Mouse (Mus musculus) urinary bladder, postnatal 25 days (tissue): ENCODE results near the gene Tubg2.

Experiments used
- DNase-seq: peaks from one replicate; pipeline ENCODE4 v3.0.0; 2022; ENCODE audit warnings: low spot score

Tubg2 gene

GRCm38 (mm10) chr11:101196175-101196574 lies 40.5 kb downstream of the Tubg2 start:
- DNase-seq, result no peak

DNA sequence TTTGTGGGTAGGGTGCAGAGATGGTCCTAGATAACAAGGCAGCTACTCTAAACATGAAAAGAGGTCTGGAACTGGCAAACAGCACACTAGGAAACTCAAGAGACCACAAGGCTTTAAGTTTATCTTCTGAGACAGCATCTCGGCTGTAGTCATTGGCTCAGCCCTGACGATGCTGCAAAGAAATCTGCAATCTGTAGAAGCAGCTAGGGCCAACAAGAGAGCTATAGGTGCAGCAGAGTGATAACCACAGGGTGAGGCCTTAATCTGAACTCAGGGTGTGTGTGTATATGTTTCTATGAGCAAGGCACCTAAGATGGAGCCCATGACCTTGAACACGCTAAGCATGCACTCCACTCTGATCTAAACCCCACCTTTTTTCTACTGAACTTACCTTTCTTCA lies 43.8 kb downstream of the Tubg2 start:
- no peak for DNase-seq

GRCm38 (mm10) chr11:101200986-101201385 lies 45.3 kb downstream of the Tubg2 start:
- DNase-seq, result no peak
